Mouse (Mus musculus): ENCODE results near the gene Wfdc15a. TPM values are rescaled to one million over a fixed set of nuclear protein-coding genes. Genes with fewer than 3 reads are reported as not detected.

The Wfdc15a gene
- polyA plus RNA-seq, 1 experiment from 2014 or later, result not detected

DNA sequence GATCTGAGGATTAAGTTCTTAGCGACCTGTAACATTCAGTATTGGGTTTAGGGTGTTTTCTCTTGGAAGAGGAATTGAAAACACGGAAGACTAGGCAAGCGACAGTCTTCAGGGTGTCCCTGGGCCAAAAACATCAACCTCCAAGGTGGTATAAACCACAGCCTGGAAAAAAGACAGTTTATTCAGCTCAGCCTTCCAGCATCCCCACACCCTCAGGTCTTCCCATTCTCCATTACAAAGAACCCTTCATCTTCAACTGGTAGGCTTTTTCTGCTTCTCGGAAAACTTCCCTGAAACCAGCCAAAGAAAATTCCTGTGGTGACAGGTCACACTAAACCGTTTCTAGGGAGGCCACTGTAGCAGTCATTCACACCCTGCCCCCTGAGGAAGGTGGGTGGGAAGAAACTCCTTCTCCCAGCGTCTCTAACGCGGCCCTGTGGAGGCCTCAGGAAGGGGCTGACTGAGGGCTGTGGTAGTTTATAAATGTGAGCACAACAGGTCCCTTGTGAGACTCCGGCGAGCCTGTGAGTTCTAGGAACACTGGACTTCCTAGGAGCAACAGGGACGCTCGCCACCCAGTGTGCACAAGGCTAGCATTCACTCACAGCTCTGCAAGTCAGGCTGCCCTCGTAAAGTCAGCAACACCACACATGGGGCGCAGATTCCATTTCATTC, 49.7 kb downstream of the Wfdc15a start:
- H3K4me2 ChIP-seq, result no peak overlapping the region
- H3K27me3 ChIP-seq, result no peaks in the 10 kb centered on the region
- H3K4me1 ChIP-seq, result peaks cover 30% of the 10 kb centered on the region
- H3K4me3 ChIP-seq, result no peak overlapping the region
- peak; percentile 88 for ATAC-seq (ENCODE audit: insufficient number of reproducible peaks, low FRiP score, low TSS enrichment, low read depth)
- no peak overlapping the region for H3K9ac ChIP-seq
- peak overlapping the region; percentile 89 for H3K27ac ChIP-seq
- 19% methylated on average over 14 of the region's 14 CpGs for WGBS
- no peaks in the 10 kb centered on the region for H3K9me3 ChIP-seq
- H3K36me3 ChIP-seq, result peaks cover 25% of the 10 kb centered on the region

Other genes starting within 250 kb of the Wfdc15a start
- gene Ywhab, start 205.2 kb downstream of the Wfdc15a start, polyA plus RNA-seq (2015; fragmentation: Nextera tagmentation; extraction: Ambion mirVana), result 293 and 298 TPM in 2 replicates
- 1.5 and 2.8 TPM in 2 replicates for gene Pabpc1l, start 174.7 kb downstream of the Wfdc15a start, polyA plus RNA-seq (2015; fragmentation: Nextera tagmentation; extraction: Ambion mirVana)
- 17.7 and 19.6 TPM in 2 replicates for gene Stk4, start 129.8 kb downstream of the Wfdc15a start, polyA plus RNA-seq (2015; fragmentation: Nextera tagmentation; extraction: Ambion mirVana)
- 49.1 and 53.7 TPM in 2 replicates for gene Tomm34, start 129.0 kb downstream of the Wfdc15a start, polyA plus RNA-seq (2015; fragmentation: Nextera tagmentation; extraction: Ambion mirVana)
- 2.0 and 3.6 TPM in 2 replicates for gene Kcns1, start 29.0 kb downstream of the Wfdc15a start, polyA plus RNA-seq (2015; fragmentation: Nextera tagmentation; extraction: Ambion mirVana)
- 9.1 and 10.3 TPM in 2 replicates for gene Wfdc5, start 17.4 kb downstream of the Wfdc15a start, polyA plus RNA-seq (2015; fragmentation: Nextera tagmentation; extraction: Ambion mirVana)
- gene Wfdc12, start 9.5 kb downstream of the Wfdc15a start, polyA plus RNA-seq (2015; fragmentation: Nextera tagmentation; extraction: Ambion mirVana), result 0.40 TPM in 1 of 2 replicates, not detected in the other
- gene Wfdc15b, start 21.5 kb upstream of the Wfdc15a start, polyA plus RNA-seq (2015; fragmentation: Nextera tagmentation; extraction: Ambion mirVana), result not detected in 2 replicates
- gene Svs2, start 38.3 kb upstream of the Wfdc15a start, polyA plus RNA-seq (2015; fragmentation: Nextera tagmentation; extraction: Ambion mirVana), result not detected in 2 replicates
- not detected in 2 replicates for gene Svs3b, start 56.5 kb upstream of the Wfdc15a start, polyA plus RNA-seq (2015; fragmentation: Nextera tagmentation; extraction: Ambion mirVana)
- not detected in 2 replicates for gene Svs4, start 78.3 kb upstream of the Wfdc15a start, polyA plus RNA-seq (2015; fragmentation: Nextera tagmentation; extraction: Ambion mirVana)
- gene Svs3a, start 89.1 kb upstream of the Wfdc15a start, polyA plus RNA-seq (2015; fragmentation: Nextera tagmentation; extraction: Ambion mirVana), result not detected in 2 replicates
- not detected in 2 replicates for gene Svs6, start 116.6 kb upstream of the Wfdc15a start, polyA plus RNA-seq (2015; fragmentation: Nextera tagmentation; extraction: Ambion mirVana)
- gene Svs5, start 132.6 kb upstream of the Wfdc15a start, polyA plus RNA-seq (2015; fragmentation: Nextera tagmentation; extraction: Ambion mirVana), result not detected in 2 replicates
- 4.3 TPM in 2 replicates for gene Slpi, start 189.0 kb upstream of the Wfdc15a start, polyA plus RNA-seq (2015; fragmentation: Nextera tagmentation; extraction: Ambion mirVana)
- gene Rbpjl, start 203.0 kb upstream of the Wfdc15a start, polyA plus RNA-seq (2015; fragmentation: Nextera tagmentation; extraction: Ambion mirVana), result 1.2 and 1.3 TPM in 2 replicates
- 108 and 113 TPM in 2 replicates for gene Matn4, start 205.0 kb upstream of the Wfdc15a start, polyA plus RNA-seq (2015; fragmentation: Nextera tagmentation; extraction: Ambion mirVana)
- 107 and 110 TPM in 2 replicates for gene Sdc4, start 243.8 kb upstream of the Wfdc15a start, polyA plus RNA-seq (2015; fragmentation: Nextera tagmentation; extraction: Ambion mirVana)

Data from limb, embryonic 15.5 days (tissue).